Mouse (Mus musculus) yolk sac, embryonic 10.5 days (tissue): ENCODE results near the gene Kcnq1.

Source experiments
- DNase-seq: peaks from one replicate; pipeline ENCODE4 v3.0.0-alpha.2; 2017; ENCODE audit warnings: low spot score

The Kcnq1 gene

DNA sequence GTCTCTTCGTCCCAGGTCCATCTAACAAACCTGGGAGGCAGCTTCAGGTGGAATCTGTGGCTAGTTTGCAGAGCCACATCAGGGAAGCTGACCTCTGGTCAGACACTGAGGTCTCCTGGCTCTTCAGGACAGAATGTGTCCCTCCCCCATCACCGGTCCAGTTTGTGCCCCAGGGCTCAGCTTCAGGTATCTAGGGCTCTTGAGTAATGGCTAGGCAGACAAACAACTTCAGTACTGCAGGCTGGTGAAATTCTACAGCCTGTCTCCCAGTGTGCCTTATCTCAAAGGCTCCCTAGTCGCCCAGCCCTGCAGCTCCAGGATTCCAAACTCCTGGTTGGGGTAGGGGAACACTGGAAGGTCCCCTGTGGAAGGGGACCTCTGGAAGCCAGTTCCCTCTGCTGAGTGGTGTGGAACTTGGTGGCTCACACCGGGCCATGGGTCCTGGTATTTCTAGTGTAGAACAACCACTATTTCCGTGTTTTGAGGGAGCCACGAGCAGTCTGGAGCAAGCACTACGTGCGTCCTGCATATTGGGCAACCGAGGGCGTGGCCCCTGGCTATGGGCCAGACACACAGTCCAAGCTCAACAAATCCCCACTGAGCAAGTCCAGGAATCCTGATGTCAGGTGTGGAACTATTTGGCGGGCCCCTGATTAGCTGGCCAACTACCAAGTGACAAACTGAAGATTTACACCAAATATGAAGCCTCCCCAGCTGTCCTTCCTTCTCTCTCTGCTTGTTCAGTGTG lies 207.6 kb downstream of the Kcnq1 start:
- DNase-seq: peak; percentile 88

DNA sequence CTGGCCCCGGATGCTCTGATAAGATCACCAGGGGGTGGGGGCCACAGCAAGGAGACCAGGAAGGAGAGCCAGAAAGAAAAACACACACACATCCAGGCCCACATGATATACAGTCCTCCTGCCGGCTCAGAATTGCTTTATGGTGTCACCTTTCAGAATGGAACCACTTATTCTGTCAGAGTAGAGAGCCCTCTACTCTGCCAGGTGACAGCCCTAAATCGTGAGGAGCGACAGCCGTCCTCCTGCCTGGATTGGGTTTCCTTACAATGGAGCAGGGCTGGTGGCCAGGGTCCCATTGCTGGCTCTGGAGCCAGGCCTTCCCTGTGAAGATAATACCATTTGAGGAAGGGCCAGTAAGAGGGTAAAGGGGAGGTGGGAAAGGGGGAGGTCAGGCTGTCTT lies 212.3 kb downstream of the Kcnq1 start:
- no peak for DNase-seq

DNA sequence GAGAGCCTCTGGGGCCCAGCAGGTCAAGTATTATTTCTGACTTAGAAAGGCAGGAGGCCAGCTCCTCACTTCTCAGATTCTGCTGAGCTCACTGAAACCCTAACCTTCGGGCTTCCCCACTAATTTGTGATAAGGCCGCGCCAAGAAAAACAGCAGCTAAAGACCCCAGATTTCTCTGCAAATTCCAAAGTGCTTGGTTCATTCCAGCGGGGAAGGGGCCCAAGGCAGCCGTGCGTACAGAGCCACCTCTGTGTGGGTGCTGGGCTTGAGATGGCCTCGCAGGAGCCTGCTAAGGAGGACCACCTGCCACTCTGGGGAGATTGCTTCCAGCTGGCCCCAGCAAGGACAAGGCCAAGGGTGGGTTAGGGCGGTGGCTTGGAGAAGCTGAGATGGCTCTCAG lies 214.2 kb downstream of the Kcnq1 start:
- no peak for DNase-seq

DNA sequence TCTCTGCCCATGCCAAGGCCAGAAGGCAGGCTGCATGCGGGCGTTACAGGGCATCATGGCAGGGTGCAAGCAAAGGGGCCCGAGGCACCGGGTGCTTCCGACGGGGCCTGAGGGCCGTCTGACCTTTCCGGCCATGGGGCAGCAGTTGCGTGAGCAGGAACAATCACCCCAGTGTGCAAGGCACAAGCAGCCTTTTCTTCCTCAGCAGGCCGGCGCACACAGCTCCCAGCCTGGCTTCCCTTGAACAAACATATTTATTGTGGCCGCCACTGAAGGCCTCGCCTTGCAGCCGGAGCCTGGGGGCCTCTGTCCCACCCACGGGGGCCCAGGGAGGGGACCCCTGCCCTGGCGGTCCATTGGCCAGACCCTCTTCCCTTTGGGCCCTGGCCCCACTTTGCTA lies 218.9 kb downstream of the Kcnq1 start:
- DNase-seq: no peak

DNA sequence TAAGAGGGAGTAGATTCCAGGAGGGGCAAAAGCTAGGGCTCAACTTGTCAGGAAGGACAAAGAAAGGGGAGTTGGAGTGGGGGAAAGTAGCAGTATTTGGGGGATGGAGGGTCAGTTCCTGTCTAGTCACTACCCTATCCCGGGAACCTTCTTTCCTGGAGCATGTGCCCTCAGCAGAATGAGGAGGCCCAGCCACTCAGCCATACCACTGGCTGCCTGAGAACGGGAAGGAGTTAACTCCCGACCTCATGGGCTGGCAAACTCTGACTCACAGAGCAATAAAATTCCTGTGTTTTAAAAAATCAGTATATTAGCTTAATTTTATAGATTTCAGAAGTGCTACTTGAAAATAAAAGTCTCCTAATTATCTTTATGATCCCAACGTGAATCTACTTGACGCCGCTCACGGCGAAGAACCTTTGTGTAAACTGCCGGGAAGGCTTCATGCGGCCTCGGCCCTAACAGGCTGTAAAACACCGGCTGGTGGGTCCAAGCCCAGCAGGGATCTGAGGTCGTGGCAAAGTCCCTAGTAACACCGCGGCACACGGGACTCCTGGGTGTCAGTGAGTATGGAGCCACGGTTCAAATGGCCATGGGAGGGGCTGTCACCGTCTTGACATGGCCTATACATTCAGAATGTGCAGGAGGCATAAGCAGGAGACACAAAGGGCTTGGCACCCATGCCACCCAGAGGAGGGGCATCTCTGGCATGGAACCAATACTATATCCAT lies 222.2 kb downstream of the Kcnq1 start:
- DNase-seq: no peak

DNA sequence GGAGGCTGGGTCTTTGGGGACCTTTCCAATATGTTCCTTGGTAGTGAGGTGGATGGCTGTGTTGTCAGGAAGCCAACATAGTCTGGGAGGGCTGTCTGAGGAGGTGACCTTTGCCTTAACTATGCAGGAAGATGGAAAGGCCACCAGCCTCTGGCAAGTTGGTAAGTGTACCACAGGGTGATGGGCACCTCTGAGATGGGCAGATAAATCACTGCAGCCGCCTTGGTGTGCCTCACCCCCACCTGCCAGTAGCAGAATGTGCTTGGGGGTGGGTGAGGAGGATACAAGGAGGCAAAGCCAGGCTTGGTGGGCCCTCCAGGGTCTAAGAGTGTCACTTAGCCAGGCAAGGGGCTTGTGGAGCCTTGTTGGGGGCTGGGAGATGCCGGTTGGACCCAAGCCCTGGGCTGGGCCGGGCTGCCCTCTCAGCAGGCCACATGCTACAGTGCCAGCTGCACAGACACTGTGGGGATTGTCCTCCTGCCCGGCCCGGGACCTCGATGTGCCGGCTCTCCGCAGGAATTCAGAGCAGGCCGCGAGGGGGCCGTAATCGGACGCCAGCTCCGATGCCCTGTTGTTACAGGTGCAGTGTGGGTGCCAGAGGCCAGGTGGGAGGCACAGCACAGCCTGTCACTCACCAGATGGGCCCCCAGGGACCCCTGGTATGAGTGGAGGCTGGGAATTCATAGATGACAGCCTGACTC lies 223.1 kb downstream of the Kcnq1 start:
- no peak for DNase-seq

DNA sequence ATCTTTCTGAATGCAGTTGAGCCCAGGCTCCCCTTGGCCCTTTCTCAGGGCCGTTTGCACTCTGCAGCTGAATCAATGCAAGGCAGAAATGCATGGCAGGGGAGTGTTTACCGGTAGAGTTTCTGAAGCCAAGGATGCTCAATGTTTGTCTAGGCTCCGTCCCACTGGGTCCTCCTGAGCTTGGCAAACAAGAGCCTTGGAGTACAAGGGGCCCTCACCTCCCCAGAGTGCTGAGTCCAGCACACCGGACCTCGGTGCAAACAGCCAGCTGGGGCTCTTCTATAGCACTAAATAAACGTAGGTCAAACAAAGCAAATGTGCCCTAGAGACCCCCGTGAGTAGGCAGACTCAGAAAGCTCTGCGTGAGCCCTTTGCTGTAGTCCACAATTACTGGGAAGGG lies 226.9 kb downstream of the Kcnq1 start:
- peak; percentile 53 for DNase-seq

DNA sequence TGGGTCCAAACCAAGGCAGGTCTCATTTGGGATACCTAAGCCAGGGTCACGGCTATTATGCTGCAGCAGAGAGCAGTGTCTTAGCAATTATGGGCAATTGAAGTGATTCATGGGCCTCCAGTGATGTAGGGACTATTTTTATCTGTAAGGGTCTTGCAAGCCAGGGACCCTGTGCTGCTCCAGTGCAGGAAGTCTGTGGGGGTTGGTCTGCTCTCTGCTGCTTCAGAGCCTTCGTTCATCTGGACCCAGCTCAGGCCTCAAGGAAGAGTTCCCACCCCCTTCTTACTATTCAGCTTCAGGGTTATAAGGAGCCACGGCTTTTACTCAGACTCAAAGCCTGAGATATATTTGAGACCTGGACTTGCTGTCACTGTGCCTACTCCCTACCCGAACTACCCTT lies 227.4 kb downstream of the Kcnq1 start:
- no peak for DNase-seq

DNA sequence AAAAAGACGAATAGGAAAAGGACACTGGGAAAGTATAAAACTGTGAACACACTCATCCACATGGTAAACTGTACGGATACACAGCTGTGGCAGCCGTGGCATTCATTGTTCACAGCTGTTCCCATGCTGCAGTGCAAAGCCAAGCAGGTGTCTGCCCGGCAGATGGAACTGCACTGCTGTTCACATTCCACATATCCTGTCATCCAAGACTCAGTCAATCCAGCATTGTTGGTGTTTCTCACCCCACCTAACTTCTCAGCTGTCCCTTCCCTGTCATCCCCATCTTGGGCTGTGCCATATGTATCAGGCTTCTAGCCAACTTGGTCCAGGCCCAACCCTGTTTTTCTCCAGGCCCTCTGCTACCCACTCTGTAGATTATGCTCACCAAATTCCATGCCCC lies 232.5 kb downstream of the Kcnq1 start:
- no peak for DNase-seq

DNA sequence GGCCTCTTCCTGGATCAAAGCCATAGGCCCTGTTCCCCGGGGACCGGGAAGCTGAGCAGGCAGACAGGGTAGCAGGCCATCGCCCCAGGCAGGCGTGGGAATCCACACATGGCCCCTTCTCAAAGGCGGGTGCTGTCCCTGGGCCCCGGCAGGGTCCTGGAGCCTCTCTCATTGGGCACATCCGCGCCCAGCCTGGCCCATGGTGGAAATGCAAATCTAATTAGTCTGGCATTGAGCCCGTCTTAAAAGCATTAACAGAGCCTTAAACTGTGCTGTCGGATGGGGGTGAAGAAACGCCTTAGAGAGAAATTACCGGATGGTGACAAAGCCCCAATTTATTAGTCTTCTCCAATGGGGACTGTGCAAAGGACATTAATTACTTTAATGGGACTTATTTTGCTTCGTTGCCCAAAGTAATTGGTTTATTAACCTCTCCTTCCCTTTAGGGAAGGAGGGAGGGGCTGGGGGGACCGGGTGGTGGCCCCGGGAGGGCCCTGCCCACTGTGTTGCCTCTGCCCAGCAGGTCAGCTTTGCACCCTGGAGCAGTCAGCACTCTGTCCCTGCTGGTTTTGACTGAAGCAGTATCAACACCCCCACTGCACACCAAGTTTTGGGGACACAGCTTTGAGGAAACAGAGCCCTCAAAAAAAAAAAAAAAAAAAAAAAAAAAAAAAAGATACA lies 234.6 kb downstream of the Kcnq1 start:
- DNase-seq: no peak

DNA sequence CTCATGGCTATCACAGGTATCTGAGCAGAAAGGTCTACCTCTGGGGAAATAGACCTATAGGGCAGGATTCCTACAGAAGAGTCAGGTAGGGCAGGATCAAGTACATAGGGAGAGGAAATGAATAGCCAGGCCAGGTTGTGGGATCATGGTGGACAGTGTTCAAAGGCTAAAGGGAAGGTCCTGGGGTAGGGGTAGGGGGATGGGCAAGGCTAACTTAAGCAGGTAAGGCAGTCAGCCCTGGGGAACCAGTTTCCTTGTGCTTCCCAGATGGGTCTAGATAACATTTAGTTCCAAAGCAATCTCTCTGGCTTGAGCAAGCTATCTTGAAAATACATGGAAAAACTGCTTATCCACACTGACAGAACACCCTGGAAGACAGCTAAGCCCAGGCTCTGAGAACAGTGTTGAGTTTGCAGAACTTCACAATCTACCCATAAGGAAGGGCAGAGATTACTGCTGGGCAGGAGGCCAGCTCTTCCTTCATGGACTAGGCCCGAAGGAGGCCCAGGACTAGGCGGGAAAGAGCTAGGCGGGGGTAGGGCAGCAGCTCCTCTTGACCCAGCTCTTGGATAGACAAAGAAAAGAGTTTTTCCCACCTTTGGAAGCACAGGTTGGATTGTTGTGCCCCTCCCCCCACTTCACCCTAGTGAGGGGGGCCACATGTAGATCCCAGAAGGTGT lies 235.3 kb downstream of the Kcnq1 start:
- DNase-seq: no peak

DNA sequence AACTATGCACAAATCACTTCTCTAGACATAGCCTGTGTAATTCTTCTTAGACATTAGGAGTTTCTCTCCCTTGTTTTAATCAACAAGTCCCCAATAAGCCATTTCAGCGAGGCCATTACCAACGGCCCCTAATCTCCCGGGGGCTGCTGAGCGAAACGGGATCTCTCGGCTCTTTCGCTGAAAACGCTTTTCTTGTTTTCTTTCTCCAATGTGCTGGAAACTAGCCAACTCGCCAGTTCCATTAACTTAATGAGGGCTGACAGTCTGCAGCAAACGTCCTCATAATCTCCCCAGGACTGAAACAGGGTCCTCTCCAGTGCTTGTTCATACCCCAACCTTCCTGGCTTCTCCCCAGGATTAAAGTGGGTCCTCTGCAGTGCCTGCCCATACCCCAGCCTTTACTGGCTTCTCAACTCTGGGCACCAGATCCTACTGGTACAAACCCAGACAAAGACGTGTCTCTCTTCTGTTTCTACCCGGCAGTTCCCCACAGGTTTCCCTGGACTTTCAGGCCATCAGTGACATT lies 237.7 kb downstream of the Kcnq1 start:
- no peak for DNase-seq

DNA sequence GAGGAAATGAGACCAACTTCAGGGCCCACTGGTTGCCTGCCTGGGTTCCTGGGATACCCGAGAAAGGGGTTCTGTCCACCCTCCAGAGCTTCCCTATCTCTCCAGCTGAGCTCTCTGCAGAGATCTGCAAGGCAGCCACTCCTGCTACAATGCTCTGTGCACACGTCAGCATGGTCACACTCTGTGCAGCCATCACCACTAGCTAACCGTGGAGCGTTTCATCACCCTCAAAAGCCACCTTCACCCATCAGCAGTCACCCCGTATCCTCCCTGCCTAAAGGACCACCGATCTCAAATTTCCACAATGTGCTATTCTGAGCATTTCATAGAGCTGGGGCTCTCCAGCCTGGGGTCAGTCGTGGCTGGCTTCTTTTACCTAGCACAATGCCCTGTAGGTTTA lies 243.1 kb downstream of the Kcnq1 start:
- no peak for DNase-seq

DNA sequence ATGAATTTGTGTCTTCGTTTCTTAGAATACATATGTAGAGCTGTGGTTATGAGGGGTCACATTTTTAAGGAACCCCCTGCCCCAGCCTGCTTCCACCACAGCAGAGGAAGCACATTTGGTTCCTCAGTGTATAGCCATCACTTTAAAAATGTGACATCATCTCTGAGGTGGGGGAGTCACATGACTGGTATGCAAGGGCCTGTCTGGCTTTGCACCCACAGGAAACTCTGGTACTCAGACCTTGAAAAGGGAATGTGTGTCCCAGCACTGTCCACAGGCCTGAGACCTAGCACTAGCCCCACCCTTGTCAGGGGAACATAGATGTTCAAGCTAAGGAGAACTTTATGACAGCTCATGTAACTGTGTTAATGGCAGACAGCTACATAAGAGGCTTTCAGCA lies 243.7 kb downstream of the Kcnq1 start:
- DNase-seq: no peak

DNA sequence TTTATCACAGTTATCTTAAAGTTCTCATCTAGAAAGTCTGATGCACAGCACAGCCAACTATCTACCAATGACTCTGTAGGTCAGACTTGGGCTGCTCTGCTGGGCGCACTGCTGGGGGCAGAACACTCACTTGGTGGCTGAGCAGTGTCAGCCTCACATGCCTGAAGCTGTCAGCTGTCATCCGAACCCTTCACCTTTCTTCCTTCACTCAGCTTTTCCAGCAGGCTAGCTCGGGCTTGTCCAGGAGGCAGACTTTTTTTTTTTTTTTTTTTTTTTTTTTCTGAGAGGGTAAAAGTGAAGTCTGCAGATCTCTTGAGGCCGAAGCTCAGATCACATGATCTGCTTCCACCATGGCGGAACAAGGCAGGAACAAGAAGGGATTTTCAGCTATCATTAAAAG lies 249.7 kb downstream of the Kcnq1 start:
- DNase-seq: no peak

DNA sequence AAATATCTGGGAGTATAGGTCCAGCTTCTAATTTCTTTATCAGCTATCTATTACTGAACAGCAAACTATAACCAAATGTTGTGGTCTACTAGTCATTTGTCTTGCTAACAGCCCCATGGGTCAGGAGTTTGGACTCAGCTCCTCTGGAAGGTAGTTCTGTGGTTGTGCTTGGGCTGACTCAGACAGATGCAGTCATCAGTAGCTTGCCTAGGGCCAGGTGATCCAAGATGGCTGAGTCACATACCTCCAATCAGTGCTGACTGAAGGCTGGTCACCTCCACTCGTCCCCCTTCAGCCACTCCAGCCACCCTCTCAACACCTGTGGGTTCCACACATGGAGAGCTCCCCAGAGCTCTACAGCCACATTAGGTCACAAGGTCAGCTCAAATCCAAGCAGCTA lies 250.9 kb downstream of the Kcnq1 start:
- no peak for DNase-seq

DNA sequence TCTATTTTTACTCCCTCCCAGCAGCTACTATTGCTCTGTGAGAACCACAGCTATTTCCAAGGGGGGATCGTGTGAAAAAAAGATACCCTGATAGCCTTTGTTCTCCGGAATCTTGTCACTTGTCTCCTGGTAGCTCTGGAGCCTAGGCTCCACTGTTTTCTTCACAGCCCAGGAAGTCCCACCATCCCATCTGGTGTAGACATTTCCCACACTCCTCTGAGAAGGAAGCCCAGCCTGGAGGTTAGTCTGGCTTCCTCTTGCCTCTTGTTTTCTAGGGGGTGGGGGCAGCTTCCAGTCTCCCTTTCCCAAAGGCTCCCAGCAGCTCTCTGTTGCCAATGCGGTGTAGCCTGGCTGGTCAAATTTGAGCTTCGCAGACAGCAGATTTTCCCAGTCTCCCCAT lies 251.7 kb downstream of the Kcnq1 start:
- DNase-seq: no peak

DNA sequence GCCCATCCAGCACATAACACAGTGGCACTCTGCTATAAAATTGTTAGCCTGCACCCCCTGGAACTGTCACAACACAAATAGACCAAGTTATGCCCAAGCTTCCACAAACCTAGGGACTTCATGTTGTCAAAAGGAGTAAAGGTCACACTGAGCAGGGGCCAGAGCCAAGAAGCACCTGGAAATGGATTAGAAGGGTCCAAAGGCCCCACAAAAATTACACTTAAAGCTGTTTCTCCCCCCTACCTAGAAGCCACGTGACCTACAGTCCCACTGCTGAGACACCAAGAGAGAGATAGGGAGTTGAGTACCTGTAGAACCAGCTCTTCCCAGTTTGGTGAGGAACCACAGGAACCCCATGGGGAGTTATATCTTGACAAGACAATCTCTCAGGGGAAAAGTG lies 253.6 kb downstream of the Kcnq1 start:
- DNase-seq: no peak

DNA sequence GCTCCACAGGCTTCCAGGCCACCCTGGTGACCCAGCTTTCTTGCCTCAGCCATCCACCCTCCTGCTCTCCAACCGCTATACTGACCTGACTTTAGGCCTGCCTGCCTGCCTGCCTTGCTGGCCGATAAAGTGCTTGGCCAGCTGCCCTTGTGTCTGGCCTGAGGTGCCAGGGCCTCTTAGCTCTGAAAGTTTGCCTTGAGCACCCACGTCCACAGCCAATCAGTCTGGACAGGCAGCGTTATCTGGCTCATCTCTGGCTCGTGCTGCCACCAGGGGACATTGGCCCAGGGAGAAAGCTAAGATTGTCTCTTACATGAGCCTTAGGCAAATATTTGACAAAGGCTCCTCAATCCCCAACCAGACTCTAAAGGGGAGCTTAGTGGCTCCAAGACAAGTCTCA lies 254.6 kb downstream of the Kcnq1 start:
- no peak for DNase-seq

DNA sequence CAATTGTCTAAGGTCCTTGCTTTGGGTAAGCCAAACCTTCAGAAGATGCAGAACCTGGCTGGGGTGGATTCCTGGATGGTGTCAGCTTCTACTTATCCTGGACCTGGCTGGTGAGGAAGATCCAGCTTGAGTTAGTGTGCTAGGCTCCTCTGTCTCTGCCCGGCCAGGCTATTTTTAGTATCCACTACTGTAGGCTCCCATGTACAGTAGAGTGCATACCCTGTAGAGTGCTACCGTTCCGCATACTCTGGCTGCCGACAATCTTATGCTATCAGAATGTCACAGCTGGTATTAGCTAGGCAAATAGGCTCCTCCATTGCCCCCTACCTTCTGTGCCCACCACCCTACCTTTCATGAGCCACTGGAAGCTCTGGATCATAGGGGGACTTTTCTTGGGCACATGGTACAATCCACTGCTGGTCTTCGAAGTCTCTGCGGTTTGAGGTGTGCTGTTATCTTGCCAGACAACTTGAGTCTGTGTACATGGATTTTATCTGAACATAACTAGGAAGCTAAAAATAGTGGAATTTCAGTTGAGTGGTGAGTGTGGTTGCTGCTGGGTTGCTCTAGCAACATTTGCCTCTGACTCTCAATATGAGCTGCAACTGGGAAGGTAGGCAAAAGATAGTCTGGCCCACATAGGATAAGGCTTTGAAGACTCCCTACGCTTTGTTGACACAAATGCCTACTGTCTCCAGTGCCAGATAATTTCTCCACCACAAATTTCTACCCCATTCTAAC lies 258.1 kb downstream of the Kcnq1 start:
- no peak for DNase-seq
